Mouse (Mus musculus) MEL (cell line): ENCODE results near the gene Magix. TPM values are rescaled to one million over a fixed set of nuclear protein-coding genes. Genes with fewer than 3 reads are reported as not detected.
A peak's percentile ranks its signal among the peaks of the same experiment; 100 is the strongest.

Source experiments
- DNase-seq: peaks from one replicate; pipeline ENCODE4 v3.0.0; 2011; ENCODE audit warnings: low read depth, low spot score
- H3K27ac ChIP-seq: 2 replicates; pipeline ENCODE4 v1.5.1; 2012; ENCODE audit warnings: low read depth, mild to moderate bottlenecking, control low read depth, low read length, moderate library complexity; ENCODE audit not compliant: control insufficient read depth
- H3K27me3 ChIP-seq, 2 experiments: fragments of 150-350 bp in 1 of 2; sonication (generic) in 1 of 2; 2 replicates each; pipeline ENCODE4 v1.6.1; 2012; ENCODE audit warnings: low read length in 2 of 2, mild to moderate bottlenecking in 2 of 2, improper control_type of control experiment in 1 of 2, moderate library complexity in 1 of 2; ENCODE audit not compliant: insufficient read depth in 2 of 2, control insufficient read depth in 1 of 2
- H3K36me3 ChIP-seq, 2 experiments: 2 replicates each; pipeline ENCODE4 v1.6.1; 2012 to 2014; ENCODE audit warnings: low read length in 2 of 2, improper control_type of control experiment in 1 of 2, inconsistent platforms in 1 of 2, mild to moderate bottlenecking in 1 of 2; ENCODE audit not compliant: insufficient read depth in 2 of 2, control insufficient read depth in 1 of 2
- H3K4me1 ChIP-seq, 2 experiments: fragments of 150-350 bp in 1 of 2; sonication (generic) in 1 of 2; 2 replicates each; pipeline ENCODE4 v1.6.1; 2012; ENCODE audit warnings: low read length in 2 of 2, improper control_type of control experiment in 1 of 2, mild to moderate bottlenecking in 1 of 2; ENCODE audit not compliant: insufficient read depth in 2 of 2, control insufficient read depth in 1 of 2
- H3K4me3 ChIP-seq, 2 experiments: fragments of 150-350 bp in 1 of 2; sonication (generic) in 1 of 2; 2 replicates each; pipeline ENCODE4 v1.5.1; 2012; ENCODE audit warnings: low read depth in 2 of 2, low read length in 2 of 2, mild to moderate bottlenecking in 2 of 2, moderate library complexity in 2 of 2, control low read depth in 1 of 2, improper control_type of control experiment in 1 of 2; ENCODE audit not compliant: control insufficient read depth in 1 of 2, insufficient read depth in 1 of 2
- H3K79me2 ChIP-seq: 2 replicates; pipeline ENCODE4 v1.6.1; 2012; ENCODE audit warnings: mild to moderate bottlenecking, low read length, moderate library complexity; ENCODE audit not compliant: control insufficient read depth, poor library complexity, insufficient read depth
- H3K9ac ChIP-seq: 2 replicates; pipeline ENCODE4 v1.6.1; 2012; ENCODE audit warnings: low read depth, mild to moderate bottlenecking, control low read depth, low read length, moderate library complexity; ENCODE audit not compliant: control insufficient read depth, poor library complexity, severe bottlenecking
- H3K9me3 ChIP-seq: fragments of 150-350 bp; sonication (generic); replicated peaks from 2 replicates; pipeline ENCODE4 v1.6.1; 2012; ENCODE audit warnings: mild to moderate bottlenecking, low read length, improper control_type of control experiment, moderate library complexity; ENCODE audit not compliant: insufficient read depth
- CHD1 ChIP-seq: IDR thresholded peaks from 2 replicates; pipeline ENCODE4 v1.6.1; 2012; ENCODE audit warnings: low read depth, mild to moderate bottlenecking, inconsistent platforms, low read length, improper control_type of control experiment
- CHD2 ChIP-seq: IDR thresholded peaks from 2 replicates; pipeline ENCODE4 v1.6.1; 2011; ENCODE audit warnings: low read length, improper control_type of control experiment
- CTCF ChIP-seq, 3 experiments: IDR thresholded peaks in 2 of 3; conservative IDR thresholded peaks in 1 of 3; 2 replicates each; pipeline ENCODE4 v1.5.1; 2011 to 2012; ENCODE audit warnings: low read length in 3 of 3, low read depth in 2 of 3, mild to moderate bottlenecking in 2 of 3, improper control_type of control experiment in 1 of 3, inconsistent platforms in 1 of 3, mixed read lengths in 1 of 3, moderate library complexity in 1 of 3; ENCODE audit not compliant: control insufficient read depth in 1 of 3, insufficient read depth in 1 of 3, poor library complexity in 1 of 3, severe bottlenecking in 1 of 3
- ELF1 ChIP-seq: IDR thresholded peaks from 2 replicates; pipeline ENCODE4 v1.6.1; 2014; ENCODE audit warnings: low read depth, mild to moderate bottlenecking, inconsistent platforms, low read length, improper control_type of control experiment, moderate library complexity
- ETS1 ChIP-seq: IDR thresholded peaks from 2 replicates; pipeline ENCODE4 v1.6.1; 2012; ENCODE audit warnings: low read depth, mild to moderate bottlenecking, inconsistent platforms, low read length, improper control_type of control experiment, moderate library complexity
- GABPA ChIP-seq: IDR thresholded peaks from 2 replicates; pipeline ENCODE4 v1.6.1; 2012; ENCODE audit warnings: low read depth, mild to moderate bottlenecking, inconsistent platforms, low read length, improper control_type of control experiment, moderate library complexity
- GATA1 ChIP-seq: IDR thresholded peaks from 2 replicates; pipeline ENCODE4 v1.6.1; 2011; ENCODE audit warnings: low read depth, low read length, improper control_type of control experiment
- HCFC1 ChIP-seq: IDR thresholded peaks from 2 replicates; pipeline ENCODE4 v1.6.1; 2012; ENCODE audit warnings: low read depth, mild to moderate bottlenecking, inconsistent platforms, low read length, improper control_type of control experiment, moderate library complexity
- MAX ChIP-seq: IDR thresholded peaks from 2 replicates; pipeline ENCODE4 v1.6.1; 2011; ENCODE audit warnings: low read length, improper control_type of control experiment
- MEF2A ChIP-seq: IDR thresholded peaks from 2 replicates; pipeline ENCODE4 v1.6.1; 2014; ENCODE audit warnings: low read depth, mild to moderate bottlenecking, inconsistent platforms, low read length, improper control_type of control experiment; ENCODE audit not compliant: poor library complexity, insufficient replicate concordance, severe bottlenecking; ENCODE audit errors: extremely low read depth
- MXI1 ChIP-seq: IDR thresholded peaks from 2 replicates; pipeline ENCODE4 v1.6.1; 2011; ENCODE audit warnings: mild to moderate bottlenecking, low read depth, low read length, improper control_type of control experiment
- NELFE ChIP-seq: IDR thresholded peaks from 2 replicates; pipeline ENCODE4 v1.6.1; 2011; ENCODE audit warnings: low read depth, low read length, improper control_type of control experiment
- POLR2A ChIP-seq, 2 experiments: IDR thresholded peaks; 2 replicates each; pipeline ENCODE4 v1.6.1; 2011 to 2012; ENCODE audit warnings: low read length in 2 of 2, mild to moderate bottlenecking in 2 of 2, control low read depth in 1 of 2, improper control_type of control experiment in 1 of 2, low read depth in 1 of 2, moderate library complexity in 1 of 2; ENCODE audit not compliant: control insufficient read depth in 1 of 2, insufficient read depth in 1 of 2, poor library complexity in 1 of 2
- POLR2AphosphoS2 ChIP-seq: IDR thresholded peaks from 2 replicates; pipeline ENCODE4 v1.6.1; 2011; ENCODE audit warnings: low read length, improper control_type of control experiment
- RCOR1 ChIP-seq: IDR thresholded peaks from 2 replicates; pipeline ENCODE4 v1.6.1; 2012; ENCODE audit warnings: low read depth, mild to moderate bottlenecking, inconsistent platforms, low read length, improper control_type of control experiment
- SMC3 ChIP-seq: IDR thresholded peaks from 2 replicates; pipeline ENCODE4 v1.6.1; 2011; ENCODE audit warnings: low read depth, low read length, improper control_type of control experiment
- TAL1 ChIP-seq: IDR thresholded peaks from 2 replicates; pipeline ENCODE4 v1.6.1; 2012; ENCODE audit warnings: mild to moderate bottlenecking, inconsistent platforms, low read length, moderate library complexity, mixed read lengths
- TBP ChIP-seq: IDR thresholded peaks from 2 replicates; pipeline ENCODE4 v1.8.0; 2011; ENCODE audit warnings: low read depth, low read length, improper control_type of control experiment
- TCF12 ChIP-seq: IDR thresholded peaks from 2 replicates; pipeline ENCODE4 v1.6.1; 2014; ENCODE audit warnings: low read depth, mild to moderate bottlenecking, inconsistent platforms, low read length, improper control_type of control experiment, moderate library complexity
- UBTF ChIP-seq: IDR thresholded peaks from 2 replicates; pipeline ENCODE4 v1.6.1; 2012; ENCODE audit warnings: low read depth, mild to moderate bottlenecking, inconsistent platforms, low read length, improper control_type of control experiment, moderate library complexity, borderline replicate concordance; ENCODE audit not compliant: insufficient read depth
- USF1 ChIP-seq: IDR thresholded peaks from 2 replicates; pipeline ENCODE4 v1.6.1; 2014; ENCODE audit warnings: low read depth, mild to moderate bottlenecking, inconsistent platforms, low read length, improper control_type of control experiment, moderate library complexity
- USF2 ChIP-seq, 2 experiments: IDR thresholded peaks; 2 replicates each; pipeline ENCODE4 v1.6.1; 2011 to 2012; ENCODE audit warnings: improper control_type of control experiment in 2 of 2, low read length in 2 of 2, borderline replicate concordance in 1 of 2, inconsistent platforms in 1 of 2, low read depth in 1 of 2, mild to moderate bottlenecking in 1 of 2; ENCODE audit not compliant: insufficient read depth in 1 of 2
- ZC3H11A ChIP-seq: IDR thresholded peaks from 2 replicates; pipeline ENCODE4 v1.6.1; 2012; ENCODE audit warnings: low read depth, mild to moderate bottlenecking, inconsistent platforms, low read length, improper control_type of control experiment
- polyA plus RNA-seq, 2 experiments: library from polyadenylated mRNA; stranded (reverse) in 1 of 2; unstranded in 1 of 2; fragments of >175 nt in 1 of 2; fragments of >200 nt in 1 of 2; gene quantifications; 2 replicates each; pipeline versions ENCODE4 v1.2.1 to v1.2.4; 2012; ENCODE audit warnings: low replicate concordance in 2 of 2, low read depth in 1 of 2; ENCODE audit not compliant: insufficient read length in 2 of 2, insufficient read depth in 1 of 2, missing spikeins in 1 of 2
- total RNA-seq: library from RNA; depleted of rRNA; stranded (reverse); fragments of 300-350 nt; gene quantifications from 2 replicates; pipeline ENCODE4 v1.2.3, GENCODE M21; 2012

Gene Magix
- total and polyA plus RNA-seq, 3 experiments: 0.15 to 0.33 TPM; not detected in 1

DNA sequence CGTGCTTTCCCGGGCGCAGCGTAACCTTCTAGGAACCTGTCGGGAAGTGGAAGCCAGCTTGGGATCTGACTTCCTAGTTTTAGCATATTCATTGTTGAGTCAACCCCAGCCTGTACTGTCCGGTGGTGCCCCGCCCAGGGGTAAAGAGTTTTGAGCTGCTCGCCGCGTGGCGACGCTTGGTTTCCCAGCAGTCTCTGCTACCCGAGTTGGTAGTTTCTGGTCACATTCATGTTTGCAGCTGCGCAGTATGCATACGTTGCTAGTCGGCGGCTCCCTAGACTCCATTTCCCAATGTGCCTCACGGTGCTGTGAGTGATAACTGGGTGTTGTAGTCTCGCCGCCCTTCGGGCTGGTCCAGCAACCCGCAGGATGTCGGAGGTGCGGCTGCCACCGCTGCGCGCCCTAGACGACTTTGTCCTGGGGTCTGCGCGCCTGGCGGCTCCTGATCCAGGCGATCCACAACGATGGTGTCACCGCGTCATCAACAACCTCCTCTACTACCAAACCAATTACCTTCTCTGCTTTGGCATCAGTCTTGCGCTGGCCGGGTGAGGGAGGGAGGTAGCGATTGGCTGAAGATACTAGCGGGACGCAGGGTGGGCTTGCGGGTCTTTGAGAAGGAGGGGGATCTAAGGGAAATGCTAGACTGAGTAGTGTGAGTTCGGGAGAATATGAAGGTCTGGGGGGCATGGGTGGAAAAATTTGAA, 47.3 kb upstream of the Magix start, which contains the start of gene Praf2 (continued):
- no peak for TF ChIP-seq CTCF (IDR thresholded peaks at IDR 0.05 in 2 of 3, conservative IDR thresholded peaks at IDR 0.05 in 1 of 3; ENCODE audit: control insufficient read depth in 1 of 3, insufficient read depth in 1 of 3, low read depth in 2 of 3, low read length in 3 of 3, poor library complexity in 1 of 3, severe bottlenecking in 1 of 3)
- peak; percentile 87 for TF ChIP-seq MAX
- TF ChIP-seq USF1: peak; percentile 76
- TF ChIP-seq GATA1: peak; percentile 51; the same call in 1 of the 2 replicates
- peak; percentile 78 for TF ChIP-seq TBP
- TF ChIP-seq TCF12: peak; percentile 6; the same call in 1 of the 2 replicates
- TF ChIP-seq MEF2A: no peak
- TF ChIP-seq HCFC1: peak; percentile 99
- peak; percentile 78 for TF ChIP-seq NELFE
- TF ChIP-seq MXI1: peak; percentile 84
- TF ChIP-seq ELF1: peak; percentile 77; the same call in 1 of the 2 replicates
- no peak for TF ChIP-seq UBTF
- peak; percentile 39 for TF ChIP-seq CHD2
- no peak for TF ChIP-seq ZC3H11A

DNA sequence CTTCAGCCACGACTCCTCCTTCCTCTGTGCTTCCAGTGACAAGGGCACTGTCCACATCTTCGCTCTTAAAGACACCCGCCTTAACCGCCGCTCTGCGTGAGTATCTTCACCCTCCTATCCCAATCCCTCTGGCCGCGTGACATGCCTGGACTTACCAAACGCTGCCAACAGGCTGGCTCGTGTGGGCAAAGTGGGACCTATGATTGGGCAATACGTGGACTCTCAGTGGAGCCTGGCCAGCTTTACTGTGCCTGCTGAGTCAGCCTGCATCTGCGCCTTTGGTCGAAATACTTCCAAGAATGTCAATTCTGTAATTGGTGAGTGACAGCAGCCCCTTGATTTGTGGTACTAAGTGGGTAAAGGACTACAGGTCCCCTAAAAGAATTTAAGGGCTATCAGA, 46.1 kb upstream of the Magix start:
- no peak overlapping the region for H3K27ac ChIP-seq
- TF ChIP-seq MEF2A (no peak), ETS1 (no peak), CTCF (IDR thresholded peaks at IDR 0.05 in 2 of 3, conservative IDR thresholded peaks at IDR 0.05 in 1 of 3; ENCODE audit: control insufficient read depth in 1 of 3, insufficient read depth in 1 of 3, low read depth in 2 of 3, low read length in 3 of 3, poor library complexity in 1 of 3, severe bottlenecking in 1 of 3) (no peak), POLR2AphosphoS2 (no peak), MAX (no peak), CHD1 (no peak), SMC3 (no peak), RCOR1 (no peak), TCF12 (no peak), TAL1 (no peak), GATA1 (no peak), USF1 (no peak), MXI1 (no peak), USF2 (IDR thresholded peaks at IDR 0.05; ENCODE audit: borderline replicate concordance in 1 of 2, insufficient read depth in 1 of 2, low read depth in 1 of 2, low read length in 2 of 2) (no peak), GABPA (no peak), POLR2A (IDR thresholded peaks at IDR 0.05; ENCODE audit: control insufficient read depth in 1 of 2, insufficient read depth in 1 of 2, low read depth in 1 of 2, low read length in 2 of 2, poor library complexity in 1 of 2) (no peak)
- H3K9me3 ChIP-seq: no peaks in the 10 kb centered on the region
- H3K4me3 ChIP-seq: no peak overlapping the region
- H3K9ac ChIP-seq: no peak overlapping the region
- peaks cover 3 to 16% of the 10 kb centered on the region in 2 experiments; a peak in 3 of 4 replicates for H3K4me1 ChIP-seq
- peaks cover 6% of the 10 kb centered on the region for H3K79me2 ChIP-seq
- DNase-seq: no peak
- no peaks in the 10 kb centered on the region for H3K36me3 ChIP-seq
- H3K27me3 ChIP-seq: no peaks in the 10 kb centered on the region
